Mouse (Mus musculus) midbrain, embryonic 11.5 days (tissue): ENCODE results near the gene Elp4. TPM values are rescaled to one million over a fixed set of nuclear protein-coding genes. Genes with fewer than 3 reads are reported as not detected.
A peak's percentile ranks its signal among the peaks of the same experiment; 100 is the strongest.

ENCODE experiments used
- ATAC-seq: fragments of 200-750 bp; cut with Nextera tagmentation; 2 replicates; pipeline ENCODE4 v1.8.0; 2017; ENCODE audit warnings: moderate TSS enrichment, moderate library complexity; ENCODE audit not compliant: low FRiP score
- DNase-seq: peaks from one replicate; pipeline ENCODE4 v3.0.0; 2015; ENCODE audit warnings: low spot score; ENCODE audit errors: missing footprints
- H3K27ac ChIP-seq: fragments of 300-500 bp; sonication (generic); 2 replicates; pipeline ENCODE4 v1.5.1; 2014; ENCODE audit warnings: low read depth, low read length
- H3K27me3 ChIP-seq: fragments of 300-500 bp; sonication (generic); 2 replicates; pipeline ENCODE4 v1.6.1; 2014; ENCODE audit warnings: mild to moderate bottlenecking, low read length, moderate library complexity, mixed read lengths; ENCODE audit not compliant: control insufficient read depth, insufficient read depth
- H3K36me3 ChIP-seq: fragments of 300-500 bp; sonication (generic); 2 replicates; pipeline ENCODE4 v1.6.1; 2014; ENCODE audit warnings: mild to moderate bottlenecking, low read length, moderate library complexity, mixed read lengths; ENCODE audit not compliant: control insufficient read depth, insufficient read depth
- H3K4me1 ChIP-seq: fragments of 300-500 bp; sonication (generic); 2 replicates; pipeline ENCODE4 v1.6.1; 2014; ENCODE audit warnings: low read length; ENCODE audit not compliant: control insufficient read depth, insufficient read depth
- H3K4me2 ChIP-seq: fragments of 300-500 bp; sonication (generic); 2 replicates; pipeline ENCODE4 v1.6.1; 2014; ENCODE audit warnings: mild to moderate bottlenecking, moderate library complexity
- H3K4me3 ChIP-seq: fragments of 300-500 bp; sonication (generic); 2 replicates; pipeline ENCODE4 v1.5.1; 2014; ENCODE audit warnings: low read depth, low read length
- H3K9ac ChIP-seq: fragments of 300-500 bp; sonication (generic); 2 replicates; pipeline ENCODE4 v1.6.1; 2014; ENCODE audit warnings: low read length
- H3K9me3 ChIP-seq: fragments of 300-500 bp; sonication (generic); 2 replicates; pipeline ENCODE4 v1.6.1; 2016; ENCODE audit warnings: low read length; ENCODE audit not compliant: control insufficient read depth
- WGBS: fragments of 180-500 bp; shearing (Covaris S2); extraction: QIAGEN DNeasy Blood & Tissue Kit; methylation state at CpG from one replicate; pipeline ENCODE4 v1.1.7; 2014; 5-methylcytosine and 5-hydroxymethylcytosine counted together
- polyA plus RNA-seq: library from polyadenylated mRNA; unstranded; fragments of >200 nt; fragmentation: Nextera tagmentation; extraction: Ambion mirVana; gene quantifications from 2 replicates; pipeline ENCODE4 v1.2.1, GENCODE M21; 2014

The Elp4 gene
- polyA plus RNA-seq, 1 experiment from 2014 or later: 59.6 TPM

GRCm38 (mm10) chr2:105684991-105685650 is 219.2 kb downstream of the Elp4 start:
- no peak overlapping the region for H3K27ac ChIP-seq
- WGBS: 14% methylated on average over 11 of the region's 11 CpGs
- H3K36me3 ChIP-seq: no peaks in the 10 kb centered on the region
- no peak overlapping the region for H3K9ac ChIP-seq
- H3K9me3 ChIP-seq: no peaks in the 10 kb centered on the region
- peaks cover 92% of the 10 kb centered on the region for H3K27me3 ChIP-seq
- ATAC-seq (no peak), DNase-seq (peak; percentile 93)
- peaks cover 31% of the 10 kb centered on the region for H3K4me1 ChIP-seq
- H3K4me2 ChIP-seq: peak overlapping the region; percentile 10
- no peak overlapping the region for H3K4me3 ChIP-seq

- 2% methylated on average over 22 of the region's 22 CpGs for WGBS
- H3K36me3 ChIP-seq: no peaks in the 10 kb centered on the region
- H3K9me3 ChIP-seq: no peaks in the 10 kb centered on the region
- ATAC-seq: no peak
- peak overlapping the region; percentile 27 for H3K4me2 ChIP-seq
- no peak overlapping the region for H3K27ac ChIP-seq
- H3K4me3 ChIP-seq: 0 out of 2 replicates have a peak overlapping the region, but pooled peaks have one; percentile 9
- H3K9ac ChIP-seq: peak overlapping the region; percentile 24; the same call in 1 of the 2 replicates
- H3K4me1 ChIP-seq: peaks cover 19% of the 10 kb centered on the region
- H3K27me3 ChIP-seq: peaks cover 92% of the 10 kb centered on the region
- peak; percentile 86 for DNase-seq
These were observed 220.5 kb downstream of the Elp4 start for GRCm38 (mm10) chr2:105683771-105684410.

DNA sequence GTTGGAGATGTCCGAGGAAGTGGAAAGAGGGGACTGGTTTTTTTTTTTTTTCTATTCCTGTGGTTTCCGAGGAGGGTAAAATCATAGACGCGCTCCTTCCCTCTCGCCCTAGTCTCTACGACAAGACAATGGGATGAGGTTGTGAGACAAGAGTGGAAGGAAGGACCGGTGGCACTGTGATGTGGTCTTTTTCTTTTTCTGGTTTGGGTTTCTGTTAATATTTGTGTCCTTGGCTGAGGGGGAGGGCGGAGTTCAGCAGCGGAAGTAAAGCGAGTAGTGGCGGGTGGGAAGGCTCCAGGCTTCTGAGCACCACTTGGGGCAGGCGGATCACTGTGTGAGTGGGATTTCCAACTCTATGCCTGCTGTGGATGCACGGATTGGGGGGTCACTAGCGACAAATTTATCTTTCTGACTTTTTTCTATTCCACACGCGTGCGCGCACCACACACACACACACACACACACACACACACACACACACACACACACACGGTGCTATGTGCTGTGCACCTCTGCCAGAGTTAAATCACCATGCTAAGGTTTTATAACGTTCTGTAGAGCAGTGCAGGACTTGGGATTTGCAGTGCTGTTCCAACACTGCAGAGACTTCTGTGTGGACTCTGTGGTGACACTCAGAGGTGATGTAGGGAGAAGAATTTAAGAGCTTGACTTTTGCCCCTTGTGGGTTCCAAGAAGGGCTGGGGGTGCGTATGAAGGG is 221.6 kb downstream of the Elp4 start:
- peak overlapping the region; percentile 1; the same call in 1 of the 2 replicates for H3K9ac ChIP-seq
- WGBS: 4% methylated on average over 21 of the region's 21 CpGs
- no peak overlapping the region for H3K27ac ChIP-seq
- peak; percentile 94 for DNase-seq
- peaks cover 86% of the 10 kb centered on the region for H3K27me3 ChIP-seq
- peak overlapping the region; percentile 40; the same call in 1 of the 2 replicates for H3K4me3 ChIP-seq
- H3K4me2 ChIP-seq: peak overlapping the region; percentile 45
- peaks cover 15% of the 10 kb centered on the region for H3K4me1 ChIP-seq
- no peaks in the 10 kb centered on the region for H3K9me3 ChIP-seq
- no peak for ATAC-seq
- H3K36me3 ChIP-seq: no peaks in the 10 kb centered on the region

- under 1% methylated on average over 23 of the region's 23 CpGs for WGBS
- peak overlapping the region; percentile 40; the same call in 1 of the 2 replicates for H3K4me3 ChIP-seq
These were observed 222.3 kb downstream of the Elp4 start for GRCm38 (mm10) chr2:105682011-105682501.

DNA sequence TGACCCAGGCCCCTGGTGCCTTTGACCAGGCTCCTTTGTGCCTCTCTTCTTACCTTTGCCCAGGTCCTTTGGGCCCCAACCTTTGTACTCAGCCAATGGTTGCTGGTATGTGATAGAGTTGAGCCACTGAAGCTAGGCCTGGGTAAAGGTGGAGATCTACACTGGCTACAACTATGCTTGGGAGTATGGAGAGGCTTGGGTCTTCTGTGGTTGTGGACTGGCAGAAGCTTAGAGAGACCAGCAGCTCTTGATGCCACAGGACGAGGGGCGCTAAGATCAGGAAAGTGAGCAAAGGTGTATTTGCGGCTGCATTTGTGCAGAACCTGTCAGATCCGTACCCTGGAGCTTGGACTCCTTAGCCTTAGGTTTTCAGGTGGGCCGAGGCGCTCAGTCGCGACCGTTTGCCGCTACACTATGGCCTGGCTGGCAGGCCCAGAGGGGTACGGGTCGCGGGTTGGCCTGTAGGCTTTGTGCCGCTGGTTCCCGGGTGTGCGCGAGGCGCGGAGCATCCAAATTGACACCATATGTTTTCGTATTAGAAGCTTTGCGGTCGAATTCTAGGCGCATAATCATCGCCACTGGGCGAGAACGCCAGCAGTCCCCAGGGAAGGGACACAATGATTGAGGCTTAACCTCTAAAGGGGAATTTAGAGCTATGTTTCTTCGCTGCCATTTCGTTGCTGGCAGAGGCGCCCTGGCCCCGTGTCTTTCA is 223.2 kb downstream of the Elp4 start:
- no peaks in the 10 kb centered on the region for H3K36me3 ChIP-seq
- peak; percentile 12 for ATAC-seq
- H3K9ac ChIP-seq: peak overlapping the region; percentile 59
- H3K27me3 ChIP-seq: peaks cover 86% of the 10 kb centered on the region
- peak overlapping the region; percentile 28; the same call in 1 of the 2 replicates for H3K27ac ChIP-seq
- H3K9me3 ChIP-seq: no peaks in the 10 kb centered on the region
- peak overlapping the region; percentile 40 for H3K4me3 ChIP-seq
- WGBS: under 1% methylated on average over 30 of the region's 30 CpGs
- DNase-seq: peak; percentile 97
- H3K4me1 ChIP-seq: peaks cover 6% of the 10 kb centered on the region
- peak overlapping the region; percentile 45 for H3K4me2 ChIP-seq

More at GRCm38 (mm10) chr2:105682011-105682501, 222.3 kb downstream of the Elp4 start:
- peak; percentile 51 for ATAC-seq
- Histone ChIP-seq H3K27ac (no peak overlapping the region), H3K9me3 (no peaks in the 10 kb centered on the region), H3K4me1 (peaks cover 7% of the 10 kb centered on the region), H3K9ac (no peak overlapping the region; the same call in 1 of the 2 replicates), H3K36me3 (no peaks in the 10 kb centered on the region), H3K4me2 (peak overlapping the region; percentile 45), H3K27me3 (peaks cover 86% of the 10 kb centered on the region)
- DNase-seq: peak; percentile 97

GRCm38 (mm10) chr2:105680146-105680998 is 224.0 kb downstream of the Elp4 start:
- H3K4me3 ChIP-seq: peak overlapping the region; percentile 40
- ATAC-seq (peak; percentile 77), DNase-seq (peak; percentile 95)
- peaks cover 84% of the 10 kb centered on the region for H3K27me3 ChIP-seq
- no peaks in the 10 kb centered on the region for H3K9me3 ChIP-seq
- H3K36me3 ChIP-seq: no peaks in the 10 kb centered on the region
- H3K4me1 ChIP-seq: peaks cover 6% of the 10 kb centered on the region
- peak overlapping the region; percentile 52; the same call in 1 of the 2 replicates for H3K27ac ChIP-seq
- peak overlapping the region; percentile 59 for H3K9ac ChIP-seq
- H3K4me2 ChIP-seq: peak overlapping the region; percentile 45
- 1% methylated on average over 24 of the region's 24 CpGs for WGBS

- Histone ChIP-seq H3K36me3 (no peaks in the 10 kb centered on the region), H3K27me3 (peaks cover 85% of the 10 kb centered on the region), H3K9me3 (no peaks in the 10 kb centered on the region), H3K4me2 (peak overlapping the region; percentile 45), H3K9ac (peak overlapping the region; percentile 50), H3K4me1 (peaks cover 6% of the 10 kb centered on the region), H3K4me3 (peak overlapping the region; percentile 40), H3K27ac (peak overlapping the region; percentile 3; the same call in 1 of the 2 replicates)
- DNase-seq (no peak), ATAC-seq (no peak)
- whole genome bisulfite sequencing: 0% methylated on average over 2 of the region's 2 CpGs
These were observed 225.0 kb downstream of the Elp4 start for GRCm38 (mm10) chr2:105679331-105679730.
